Mouse (Mus musculus) liver, postnatal 0 days (tissue): ENCODE data around the gene Rgp1. TPM values are rescaled to one million over a fixed set of nuclear protein-coding genes. Genes with fewer than 3 reads are reported as not detected.

Experiments
- ATAC-seq: fragments of 200-750 bp; cut with Nextera tagmentation; 2 replicates; pipeline ENCODE4 v1.8.0; 2017; ENCODE audit warnings: mild to moderate bottlenecking, moderate library complexity
- DNase-seq: peaks from one replicate; pipeline ENCODE4 v3.0.0-alpha.2; 2016
- H3K27ac ChIP-seq: fragments of 300-500 bp; sonication (generic); 2 replicates; pipeline ENCODE4 v1.5.1; 2014; ENCODE audit warnings: antibody characterized with exemption, moderate library complexity, mild to moderate bottlenecking, low read depth
- H3K27me3 ChIP-seq: fragments of 300-500 bp; sonication (generic); 2 replicates; pipeline ENCODE4 v1.6.1; 2014; ENCODE audit warnings: low read length, control low read depth, mixed read lengths; ENCODE audit not compliant: insufficient read depth
- H3K36me3 ChIP-seq: fragments of 300-500 bp; sonication (generic); replicated peaks from 2 replicates; pipeline ENCODE4 v1.6.1; 2014; ENCODE audit warnings: mild to moderate bottlenecking, control low read depth, low read length, moderate library complexity, mixed read lengths; ENCODE audit not compliant: insufficient read depth
- H3K4me1 ChIP-seq: fragments of 300-500 bp; sonication (generic); 2 replicates; pipeline ENCODE4 v1.6.1; 2014; ENCODE audit warnings: antibody characterized with exemption, mild to moderate bottlenecking, control low read depth; ENCODE audit not compliant: insufficient read depth
- H3K4me2 ChIP-seq: fragments of 300-500 bp; sonication (generic); 2 replicates; pipeline ENCODE4 v1.6.1; 2014; ENCODE audit warnings: low read depth, mild to moderate bottlenecking, low read length, moderate library complexity, mixed read lengths
- H3K4me3 ChIP-seq: fragments of 300-500 bp; sonication (generic); 2 replicates; pipeline ENCODE4 v1.5.1; 2014; ENCODE audit warnings: low read depth, low read length
- H3K9ac ChIP-seq: fragments of 300-500 bp; sonication (generic); replicated peaks from 2 replicates; pipeline ENCODE4 v1.6.1; 2014; ENCODE audit warnings: mild to moderate bottlenecking, moderate library complexity
- H3K9me3 ChIP-seq: fragments of 300-500 bp; sonication (generic); 2 replicates; pipeline ENCODE4 v1.6.1; 2016; ENCODE audit warnings: mild to moderate bottlenecking, control low read depth, low read length, mixed read lengths
- CTCF ChIP-seq: sonication (generic); IDR thresholded peaks from 2 replicates; pipeline ENCODE4 v1.5.1; 2016; ENCODE audit warnings: antibody characterized with exemption, low read depth
- EP300 ChIP-seq: IDR thresholded peaks from 2 replicates; pipeline ENCODE4 v1.6.1; 2016; ENCODE audit warnings: antibody characterized with exemption, low read depth, mild to moderate bottlenecking
- WGBS: fragments of 180-500 bp; shearing (Covaris S2); extraction: QIAGEN DNeasy Blood & Tissue Kit; methylation state at CpG from one replicate; pipeline ENCODE4 v1.1.7; 2014; ENCODE audit not compliant: insufficient replicate concordance; 5-methylcytosine and 5-hydroxymethylcytosine counted together
- polyA plus RNA-seq: library from polyadenylated mRNA; unstranded; fragments of >200 nt; fragmentation: Nextera tagmentation; extraction: Ambion mirVana; gene quantifications from 2 replicates; pipeline ENCODE4 v1.2.1, GENCODE M21; 2015

The Rgp1 gene
- polyA plus RNA-seq, 1 experiment from 2014 or later, result 7.3 TPM

DNA sequence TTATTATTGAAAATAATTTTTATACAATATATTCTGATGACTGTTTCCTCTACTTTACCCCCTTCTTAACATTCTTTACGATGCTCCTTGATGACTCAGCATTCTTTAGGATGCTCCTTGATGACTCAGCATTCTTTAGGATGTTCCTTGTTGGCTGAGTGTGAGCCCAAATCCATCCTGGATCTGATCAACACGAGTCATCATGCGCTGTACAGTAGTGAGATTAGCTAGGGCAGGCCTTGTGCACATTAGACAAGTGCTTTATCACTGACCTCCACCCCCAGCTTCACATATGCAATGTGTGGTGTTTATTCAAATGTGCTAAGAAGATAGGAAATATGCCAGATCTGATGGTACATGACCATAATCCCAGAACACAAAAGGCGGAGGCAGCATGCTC, 19.7 kb downstream of the Rgp1 start:
- H3K4me1 ChIP-seq, result peaks cover 11% of the 10 kb centered on the region
- DNase-seq, result no peak

DNA sequence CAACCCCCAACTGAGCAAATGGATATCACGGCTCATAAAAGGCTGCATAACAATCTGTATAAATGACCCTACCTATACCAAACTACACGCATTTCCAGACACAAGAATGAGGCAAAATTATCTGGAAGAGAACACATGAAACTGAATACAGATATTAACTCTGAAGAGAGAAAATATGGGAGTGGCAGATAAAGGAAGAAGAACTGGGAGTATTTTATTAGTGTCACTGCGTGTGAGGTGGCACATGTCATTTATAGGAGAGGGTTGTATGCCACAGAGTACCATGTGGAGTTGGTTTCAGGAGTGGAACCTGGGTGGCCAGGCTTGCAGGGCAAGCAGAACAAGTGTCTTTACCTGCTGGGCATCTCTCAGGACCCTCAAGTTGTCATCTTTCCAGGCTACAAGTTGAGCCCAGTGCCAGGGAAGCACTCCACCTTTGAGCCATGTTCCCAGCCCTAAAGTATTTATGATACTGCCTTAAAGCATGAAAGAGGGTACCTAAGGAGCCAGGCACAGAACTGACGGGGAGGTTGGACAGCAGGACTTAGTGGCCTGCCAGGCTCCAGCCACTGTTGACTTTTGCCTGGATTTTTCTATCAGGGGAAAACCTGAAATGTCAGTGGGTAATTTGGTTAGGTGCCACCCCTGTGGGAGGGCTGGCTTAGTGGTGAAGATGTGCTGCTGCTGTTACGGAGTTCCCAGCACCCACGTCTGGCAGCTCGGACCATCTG, 20.3 kb downstream of the Rgp1 start:
- DNase-seq (no peak), ATAC-seq (peak; percentile 75)
- H3K27me3 ChIP-seq, result no peaks in the 10 kb centered on the region
- H3K9ac ChIP-seq, result 0 out of 2 replicates have a peak overlapping the region, but pooled peaks have one; percentile 8
- H3K27ac ChIP-seq, result peak overlapping the region; percentile 80
- peak overlapping the region; percentile 10; the same call in 1 of the 2 replicates for H3K4me3 ChIP-seq
- WGBS, result 59% methylated on average over 7 of the region's 7 CpGs
- peak overlapping the region; percentile 35 for H3K4me2 ChIP-seq
- H3K4me1 ChIP-seq, result peaks cover 11% of the 10 kb centered on the region
- H3K36me3 ChIP-seq, result no peaks in the 10 kb centered on the region
- no peaks in the 10 kb centered on the region for H3K9me3 ChIP-seq
- TF ChIP-seq CTCF (no peak), EP300 (peak; percentile 85)

More for the DNA sequence above, 19.7 kb downstream of the Rgp1 start:
- Histone ChIP-seq H3K4me2 (peak overlapping the region; percentile 35), H3K9ac (no peak overlapping the region), H3K27me3 (no peaks in the 10 kb centered on the region), H3K4me3 (no peak overlapping the region), H3K9me3 (no peaks in the 10 kb centered on the region), H3K36me3 (no peaks in the 10 kb centered on the region), H3K27ac (peak overlapping the region; percentile 80)
- ATAC-seq, result peak; percentile 83
- no peak for TF ChIP-seq CTCF
- peak; percentile 98 for TF ChIP-seq EP300
- WGBS, result 49% methylated on average over 4 of the region's 4 CpGs

DNA sequence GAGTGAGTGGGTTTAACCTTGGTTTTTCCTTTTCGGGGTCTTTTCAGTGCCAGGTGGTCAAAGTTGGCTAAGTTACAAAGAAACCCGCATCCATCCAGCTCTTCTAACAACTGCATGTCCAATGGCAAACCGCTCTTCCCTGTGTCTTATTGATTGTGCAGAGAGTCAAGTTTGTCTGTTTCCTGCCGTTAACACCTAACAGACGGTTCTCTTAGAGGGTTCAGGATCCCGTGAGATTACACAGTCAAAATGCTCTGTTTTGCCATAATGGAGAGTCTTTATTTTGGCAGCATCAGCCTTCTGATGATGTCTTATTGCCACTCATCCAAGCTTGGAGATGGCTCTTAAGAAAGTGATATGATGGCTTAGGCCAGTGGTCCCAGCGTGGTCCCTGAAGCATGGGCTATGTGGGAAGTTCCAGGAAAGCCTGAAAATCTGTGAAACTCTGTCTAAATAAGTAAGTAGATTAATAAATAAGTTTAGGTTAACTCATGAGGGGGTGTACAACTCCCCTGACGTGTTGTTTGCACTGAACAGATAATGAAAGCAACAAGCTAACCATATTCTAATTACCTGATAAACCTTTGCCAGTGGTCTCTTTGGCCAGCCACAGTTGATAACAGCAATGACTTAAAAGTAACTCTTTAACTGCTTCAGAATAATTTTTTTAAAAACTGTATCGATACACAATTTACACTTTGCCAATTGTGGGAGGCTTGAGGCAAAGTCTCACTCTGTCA, 21.9 kb downstream of the Rgp1 start:
- Histone ChIP-seq H3K9ac (peak overlapping the region; percentile 51), H3K27me3 (no peaks in the 10 kb centered on the region), H3K36me3 (no peaks in the 10 kb centered on the region), H3K4me2 (peak overlapping the region; percentile 60), H3K4me3 (peak overlapping the region; percentile 22; the same call in 1 of the 2 replicates), H3K9me3 (no peaks in the 10 kb centered on the region), H3K4me1 (peaks cover 19% of the 10 kb centered on the region), H3K27ac (peak overlapping the region; percentile 66; the same call in 1 of the 2 replicates)
- WGBS, result 54% methylated on average over 9 of the region's 9 CpGs
- ATAC-seq (no peak), DNase-seq (no peak)
- peak; percentile 73 for TF ChIP-seq EP300
- no peak for TF ChIP-seq CTCF

DNA sequence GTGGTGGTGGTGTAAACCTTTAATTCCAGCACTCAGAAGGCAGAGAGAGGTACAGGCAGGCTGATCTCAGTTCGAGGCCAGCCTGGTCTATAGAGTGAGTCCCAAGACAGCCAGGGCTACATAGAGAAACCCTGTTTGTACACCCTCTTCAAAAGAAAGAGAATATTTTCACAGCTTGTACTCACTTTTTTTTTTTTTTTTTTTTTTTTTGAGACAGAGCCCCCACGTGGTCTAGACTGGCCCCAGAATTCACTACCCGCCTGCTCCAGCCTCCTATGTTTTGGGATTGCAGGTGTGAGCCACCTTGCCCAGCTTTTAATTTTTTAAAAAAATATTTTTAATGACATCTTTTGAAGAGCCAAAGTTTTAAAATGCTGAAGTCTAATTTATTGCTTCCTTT, 25.6 kb downstream of the Rgp1 start:
- Histone ChIP-seq H3K9ac (no peak overlapping the region), H3K4me2 (no peak overlapping the region), H3K4me1 (peaks cover 22% of the 10 kb centered on the region), H3K36me3 (no peaks in the 10 kb centered on the region), H3K9me3 (no peaks in the 10 kb centered on the region), H3K27ac (peak overlapping the region; percentile 82), H3K4me3 (no peak overlapping the region), H3K27me3 (no peaks in the 10 kb centered on the region)
- no peak for ATAC-seq
- DNase-seq, result no peak
- TF ChIP-seq EP300 (no peak), CTCF (no peak)
- WGBS, result 64% methylated on average over 3 of the region's 3 CpGs

DNA sequence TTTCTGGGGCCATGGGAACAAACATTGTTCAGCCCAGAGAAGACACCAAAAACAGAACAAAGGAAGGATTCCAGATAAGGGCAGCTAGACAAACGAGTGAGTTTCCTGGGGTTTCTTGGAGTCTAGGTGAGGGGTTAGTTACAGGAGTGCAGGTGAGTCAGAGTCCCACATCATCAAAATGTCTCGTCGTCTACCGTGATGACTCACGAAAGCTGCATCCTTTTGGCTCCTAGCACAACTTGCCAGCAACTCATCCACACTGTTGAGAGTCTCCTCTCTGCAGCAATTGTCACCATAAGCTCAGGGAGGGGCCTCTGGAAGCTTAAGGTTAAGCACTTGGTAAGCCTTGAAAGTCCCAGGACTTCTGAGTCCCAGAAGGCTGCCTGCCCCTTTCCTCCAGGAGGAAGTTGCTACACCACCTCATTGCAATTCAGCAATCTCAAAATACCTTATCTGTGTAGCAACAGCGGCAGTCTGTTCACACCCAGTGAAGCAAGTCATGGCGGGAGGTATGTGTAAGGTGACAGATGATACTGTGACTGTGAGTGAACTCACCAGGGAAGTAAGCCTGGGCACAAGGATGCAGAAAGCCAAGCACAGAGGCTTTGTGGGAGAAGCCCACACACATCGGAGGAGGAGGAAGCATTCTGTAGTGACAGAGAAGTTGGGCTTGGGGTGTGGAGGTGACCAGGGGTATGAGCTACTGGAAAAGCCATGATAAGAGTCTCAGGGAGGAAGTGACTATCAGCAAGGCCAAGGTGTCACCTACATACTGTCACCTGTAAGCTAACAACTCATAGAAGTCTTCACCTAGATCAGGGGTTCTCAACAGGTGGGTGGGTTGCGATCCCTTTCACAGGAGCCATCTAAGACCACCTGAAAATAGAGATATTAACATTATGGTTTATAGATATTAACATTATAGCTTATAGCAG, 26.5 kb downstream of the Rgp1 start:
- TF ChIP-seq CTCF (no peak), EP300 (peak; percentile 95)
- H3K27me3 ChIP-seq, result no peaks in the 10 kb centered on the region
- peaks cover 18% of the 10 kb centered on the region for H3K4me1 ChIP-seq
- peak overlapping the region; percentile 36 for H3K4me2 ChIP-seq
- peak overlapping the region; percentile 82 for H3K27ac ChIP-seq
- peak; percentile 98 for ATAC-seq
- DNase-seq, result peak; percentile 59
- H3K9ac ChIP-seq, result peak overlapping the region; percentile 38; the same call in 1 of the 2 replicates
- 47% methylated on average over 9 of the region's 9 CpGs for WGBS
- H3K4me3 ChIP-seq, result no peak overlapping the region
- no peaks in the 10 kb centered on the region for H3K36me3 ChIP-seq
- H3K9me3 ChIP-seq, result no peaks in the 10 kb centered on the region
